Mouse (Mus musculus) 416B (cell line): Measurements from ENCODE around the gene Tbx10.
"Not testable (repeated sequence)": the region's sequence is repeated elsewhere in the genome, so short reads cannot be mapped to it uniquely, and the experiment has no call there.

Experiments used
- DNase-seq: peaks from one replicate; pipeline ENCODE4 v3.0.0; 2011; ENCODE audit warnings: low read depth

Gene Tbx10

GRCm38 (mm10) chr19:4044109-4044508, 51.6 kb downstream of the Tbx10 start:
- DNase-seq = peak; percentile 72

DNA sequence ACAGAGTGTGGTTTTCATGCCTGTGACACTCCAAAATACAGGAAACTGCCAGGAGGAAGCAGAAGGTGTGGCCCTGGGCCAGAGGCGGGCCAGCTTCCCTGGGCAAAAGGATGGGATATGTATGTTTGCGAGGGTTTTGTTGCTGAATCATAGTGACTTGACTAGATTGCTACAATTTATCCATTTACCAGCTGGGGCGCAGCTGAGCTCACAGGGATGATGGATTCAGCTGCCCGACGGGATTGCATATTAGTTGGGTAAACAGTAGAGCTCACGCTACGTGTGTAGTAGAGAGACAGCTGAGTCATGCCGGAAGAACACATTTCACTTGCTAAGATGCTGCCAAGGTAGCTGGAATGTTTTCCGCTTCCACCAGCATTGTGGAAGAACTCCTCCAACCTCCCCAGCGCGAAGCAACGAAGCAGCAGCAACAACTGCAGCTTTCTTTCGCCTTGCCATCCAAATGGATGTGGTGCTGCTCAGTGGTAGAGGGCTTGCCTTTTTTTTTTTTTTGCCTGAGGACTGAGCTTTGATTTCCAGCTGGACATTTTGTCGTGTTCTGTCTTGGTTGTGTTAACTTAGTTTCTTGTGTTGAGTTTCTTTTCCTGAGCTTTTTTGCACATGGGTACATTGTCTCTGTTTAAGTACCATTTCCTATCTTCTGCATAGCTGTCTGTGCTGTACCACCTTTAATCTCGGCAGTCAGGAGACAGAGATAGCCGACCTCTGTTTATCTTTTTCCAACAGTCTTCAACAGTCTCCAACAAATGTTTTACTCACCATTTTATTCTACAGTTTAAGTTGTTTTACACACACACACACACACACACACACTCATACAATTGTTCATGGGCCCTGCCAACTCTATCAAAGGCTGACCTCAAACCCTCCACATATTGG, 53.7 kb downstream of the Tbx10 start, which contains the start of gene Gstp2:
Gene Gstp2, minus strand, starts transcription at position 58 of the 900 bp plus-strand sequence.
- peak; percentile 68 for DNase-seq

DNA sequence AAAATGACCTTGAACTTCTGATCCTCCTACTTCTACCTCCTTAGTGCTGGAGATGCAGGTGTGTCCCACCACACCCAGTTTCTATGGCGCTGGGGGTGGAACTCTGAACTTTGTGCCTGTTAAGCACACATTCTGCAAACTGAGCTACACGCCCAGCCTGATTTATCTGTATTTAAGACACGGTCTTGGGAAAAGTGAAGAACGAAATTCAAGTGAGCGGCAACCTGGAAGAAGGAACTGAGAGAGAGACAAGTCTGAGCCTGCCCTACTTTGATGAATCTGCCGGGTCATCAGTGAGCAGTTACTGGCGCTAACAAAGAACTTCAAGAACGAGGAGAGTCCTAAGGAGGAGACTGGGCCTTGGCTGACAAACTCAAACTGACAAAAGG, 54.3 kb downstream of the Tbx10 start:
- no peak for DNase-seq

DNA sequence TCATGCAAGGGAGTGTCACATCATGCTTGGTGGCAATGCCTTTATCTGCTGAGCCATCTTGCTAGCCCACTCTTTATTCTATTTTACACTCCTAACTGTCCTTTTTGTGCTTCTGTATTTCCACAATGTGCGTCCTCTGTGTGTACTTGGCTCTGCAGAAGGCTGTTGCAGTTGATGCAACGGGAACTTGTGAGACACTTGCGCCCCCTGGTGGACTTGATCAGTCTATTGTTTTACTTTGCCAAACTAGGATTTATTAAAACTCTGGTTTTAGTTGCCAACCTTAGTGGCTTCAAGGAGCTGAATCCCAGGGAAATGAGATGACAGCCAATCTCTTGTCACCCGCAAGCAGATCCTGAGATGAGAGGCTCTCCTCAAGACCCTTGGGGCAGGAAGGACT, 55.3 kb downstream of the Tbx10 start:
- peak; percentile 89 for DNase-seq

GRCm38 (mm10) chr19:4049069-4049468, 56.5 kb downstream of the Tbx10 start:
- DNase-seq = not testable (repeated sequence)
